Mouse (Mus musculus) neural tube, embryonic 11.5 days (tissue): Measurements from ENCODE around the gene Tm9sf1. TPM values are rescaled to one million over a fixed set of nuclear protein-coding genes. Genes with fewer than 3 reads are reported as not detected.

Experiments
- ATAC-seq: fragments of 200-750 bp; cut with Nextera tagmentation; 2 replicates; pipeline ENCODE4 v1.8.0; 2017; ENCODE audit warnings: moderate number of reproducible peaks, mild to moderate bottlenecking, moderate TSS enrichment, moderate library complexity; ENCODE audit not compliant: insufficient read depth, low FRiP score, low TSS enrichment
- DNase-seq: peaks from one replicate; pipeline ENCODE4 v3.0.0-alpha.2; 2015; ENCODE audit warnings: low spot score
- H3K27ac ChIP-seq: fragments of 300-500 bp; sonication (generic); 2 replicates; pipeline ENCODE4 v1.5.1; 2014; ENCODE audit warnings: low read depth, mild to moderate bottlenecking, low read length
- H3K27me3 ChIP-seq: fragments of 300-500 bp; sonication (generic); 2 replicates; pipeline ENCODE4 v1.6.1; 2014; ENCODE audit warnings: mild to moderate bottlenecking, low read length, mixed read lengths; ENCODE audit not compliant: control insufficient read depth, insufficient read depth
- H3K36me3 ChIP-seq: fragments of 300-500 bp; sonication (generic); 2 replicates; pipeline ENCODE4 v1.6.1; 2014; ENCODE audit warnings: mild to moderate bottlenecking, low read length, moderate library complexity, mixed read lengths; ENCODE audit not compliant: control insufficient read depth, insufficient read depth
- H3K4me1 ChIP-seq: fragments of 300-500 bp; sonication (generic); 2 replicates; pipeline ENCODE4 v1.6.1; 2014; ENCODE audit warnings: low read length, mixed read lengths; ENCODE audit not compliant: control insufficient read depth, insufficient read depth
- H3K4me2 ChIP-seq: fragments of 300-500 bp; sonication (generic); 2 replicates; pipeline ENCODE4 v1.6.1; 2014; ENCODE audit warnings: low read depth, mild to moderate bottlenecking, moderate library complexity
- H3K4me3 ChIP-seq: fragments of 300-500 bp; sonication (generic); 2 replicates; pipeline ENCODE4 v1.5.1; 2014; ENCODE audit warnings: low read depth, low read length
- H3K9ac ChIP-seq: fragments of 300-500 bp; sonication (generic); 2 replicates; pipeline ENCODE4 v1.6.1; 2014; ENCODE audit warnings: mild to moderate bottlenecking, low read length
- H3K9me3 ChIP-seq: fragments of 300-500 bp; sonication (generic); 2 replicates; pipeline ENCODE4 v1.6.1; 2016; ENCODE audit warnings: low read length; ENCODE audit not compliant: control insufficient read depth
- WGBS: fragments of 180-500 bp; shearing (Covaris S2); extraction: QIAGEN DNeasy Blood & Tissue Kit; methylation state at CpG from one replicate; pipeline ENCODE4 v1.1.7; 2014; 5-methylcytosine and 5-hydroxymethylcytosine counted together
- polyA plus RNA-seq: library from polyadenylated mRNA; unstranded; fragments of >200 nt; fragmentation: Nextera tagmentation; extraction: Ambion mirVana; gene quantifications from 2 replicates; pipeline ENCODE4 v1.2.1, GENCODE M21; 2014

Gene Tm9sf1
- polyA plus RNA-seq, 1 experiment from 2014 or later: 65.8 TPM

DNA sequence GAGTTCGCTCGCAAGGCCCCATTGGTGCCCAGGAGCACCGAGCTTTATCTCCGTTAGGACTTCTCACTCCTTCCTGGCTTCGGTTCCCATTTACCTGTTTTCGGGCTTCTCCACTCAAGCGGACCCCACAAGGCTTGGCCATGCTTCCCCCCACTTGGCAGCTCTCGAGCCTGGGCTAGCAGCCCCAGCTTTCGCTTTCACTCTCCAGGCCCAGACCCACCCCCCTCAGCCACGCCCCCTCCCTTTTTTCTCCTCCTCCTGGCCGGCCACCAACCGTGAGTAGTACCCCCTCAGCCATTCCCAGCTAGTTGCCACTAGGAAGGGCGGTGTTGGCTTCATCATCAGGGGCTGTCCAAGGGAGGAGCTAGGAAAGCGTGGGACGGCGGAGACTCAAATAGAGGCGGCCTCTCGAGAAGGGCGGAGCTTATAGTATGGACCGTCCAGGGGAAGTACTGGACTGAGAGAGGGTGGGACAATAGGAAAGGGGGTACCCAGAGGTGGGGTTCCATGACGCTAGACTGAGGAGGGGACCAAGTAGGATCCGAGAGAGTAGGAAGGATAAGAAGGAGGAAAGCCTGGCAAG is 52.8 kb downstream of the Tm9sf1 start, which contains the start of gene Psme2:
Gene Psme2 (minus strand): TSS at position 366 of the 583 bp plus-strand sequence.
- Histone ChIP-seq H3K4me3 (peak within 1 kb of the TSS; percentile 85), H3K9me3 (no peaks in the 10 kb centered on the region), H3K9ac (peak within 1 kb of the TSS; percentile 83), H3K36me3 (peaks cover 7% of the 10 kb centered on the region), H3K4me1 (peaks cover 7% of the 10 kb centered on the region), H3K27ac (peak within 1 kb of the TSS; percentile 86), H3K27me3 (no peaks in the 10 kb centered on the region), H3K4me2 (peak within 1 kb of the TSS; percentile 98)
- ATAC-seq: peak; percentile 96
- DNase-seq: peak; percentile 92
- under 1% methylated on average over 22 of the region's 22 CpGs for WGBS

GRCm38 (mm10) chr14:55589771-55590448 is 53.7 kb downstream of the Tm9sf1 start:
- ATAC-seq: no peak
- no peak overlapping the region for H3K27ac ChIP-seq
- H3K9me3 ChIP-seq: no peaks in the 10 kb centered on the region
- H3K27me3 ChIP-seq: no peaks in the 10 kb centered on the region
- 88% methylated on average over 11 of the region's 11 CpGs for WGBS
- peak overlapping the region; percentile 83 for H3K9ac ChIP-seq
- 0 out of 2 replicates have a peak, but pooled peaks cover 2% of the 10 kb centered on the region for H3K36me3 ChIP-seq
- peaks cover 8% of the 10 kb centered on the region for H3K4me1 ChIP-seq
- peak overlapping the region; percentile 85 for H3K4me3 ChIP-seq
- peak overlapping the region; percentile 98 for H3K4me2 ChIP-seq
- no peak for DNase-seq

- Histone ChIP-seq H3K9ac (no peak overlapping the region), H3K27ac (no peak overlapping the region), H3K9me3 (no peaks in the 10 kb centered on the region), H3K4me3 (no peak overlapping the region), H3K36me3 (no peaks in the 10 kb centered on the region), H3K4me1 (peaks cover 15% of the 10 kb centered on the region), H3K27me3 (no peaks in the 10 kb centered on the region), H3K4me2 (no peak overlapping the region)
- WGBS: 92% methylated on average over 5 of the region's 5 CpGs
- DNase-seq: no peak
- no peak for ATAC-seq
These were observed 54.3 kb downstream of the Tm9sf1 start for GRCm38 (mm10) chr14:55589271-55589670.

- H3K9ac ChIP-seq: no peak overlapping the region
- H3K27ac ChIP-seq: no peak overlapping the region
- no peaks in the 10 kb centered on the region for H3K27me3 ChIP-seq
- WGBS: 81% methylated on average over 2 of the region's 2 CpGs
- H3K9me3 ChIP-seq: no peaks in the 10 kb centered on the region
- no peak overlapping the region for H3K4me2 ChIP-seq
- H3K36me3 ChIP-seq: no peaks in the 10 kb centered on the region
- peaks cover 8% of the 10 kb centered on the region; the same call in 1 of the 2 replicates for H3K4me1 ChIP-seq
- H3K4me3 ChIP-seq: no peak overlapping the region
- no peak for DNase-seq
- ATAC-seq: no peak
These were observed 57.5 kb downstream of the Tm9sf1 start for GRCm38 (mm10) chr14:55586149-55586548.

Other genes starting within 250 kb of the Tm9sf1 start
- 33.2 and 36.5 TPM in 2 replicates for gene Dhrs4, start 165.0 kb downstream of the Tm9sf1 start, polyA plus RNA-seq
- gene Carmil3, start 153.2 kb downstream of the Tm9sf1 start, polyA plus RNA-seq: 9.4 and 9.5 TPM in 2 replicates
- gene Cpne6, start 133.4 kb downstream of the Tm9sf1 start, polyA plus RNA-seq: 0.99 and 1.7 TPM in 2 replicates
- not detected in 2 replicates for gene Nrl, start 118.8 kb downstream of the Tm9sf1 start, polyA plus RNA-seq
- gene Pck2, start 103.5 kb downstream of the Tm9sf1 start, polyA plus RNA-seq: 14.5 and 14.7 TPM in 2 replicates
- gene Dcaf11, start 83.8 kb downstream of the Tm9sf1 start, polyA plus RNA-seq: 84.4 and 85.1 TPM in 2 replicates
- gene A730061H03Rik, start 83.4 kb downstream of the Tm9sf1 start, polyA plus RNA-seq: 0.80 TPM in 1 of 2 replicates, not detected in the other
- gene Fitm1, start 68.2 kb downstream of the Tm9sf1 start, polyA plus RNA-seq: 4.7 and 6.8 TPM in 2 replicates
- 112 and 123 TPM in 2 replicates for gene Psme1, start 65.7 kb downstream of the Tm9sf1 start, polyA plus RNA-seq
- gene Emc9, start 58.5 kb downstream of the Tm9sf1 start, polyA plus RNA-seq: 6.0 and 7.6 TPM in 2 replicates
- 188 and 218 TPM in 2 replicates for gene Psme2, start 52.7 kb downstream of the Tm9sf1 start, polyA plus RNA-seq
- 10.2 and 13.0 TPM in 2 replicates for gene Rnf31, start 52.1 kb downstream of the Tm9sf1 start, polyA plus RNA-seq
- gene Irf9, start 40.2 kb downstream of the Tm9sf1 start, polyA plus RNA-seq: 5.7 and 5.9 TPM in 2 replicates
- 12.0 and 12.4 TPM in 2 replicates for gene Rec8, start 25.8 kb downstream of the Tm9sf1 start, polyA plus RNA-seq
- gene Ipo4, start 7.8 kb downstream of the Tm9sf1 start, polyA plus RNA-seq: 99.2 and 104 TPM in 2 replicates
- 1.0 and 1.6 TPM in 2 replicates for gene Gm49378, start 5.9 kb downstream of the Tm9sf1 start, polyA plus RNA-seq
- gene Tssk4, start 6.4 kb upstream of the Tm9sf1 start, polyA plus RNA-seq: 0.89 and 0.93 TPM in 2 replicates
- gene Mdp1, start 16.7 kb upstream of the Tm9sf1 start, polyA plus RNA-seq: 65.5 and 65.7 TPM in 2 replicates
- 53.1 and 66.7 TPM in 2 replicates for gene Gmpr2, start 28.1 kb upstream of the Tm9sf1 start, polyA plus RNA-seq
- 573 and 583 TPM in 2 replicates for gene Nedd8, start 28.3 kb upstream of the Tm9sf1 start, polyA plus RNA-seq
- 50.7 and 61.2 TPM in 2 replicates for gene Tinf2, start 38.0 kb upstream of the Tm9sf1 start, polyA plus RNA-seq
- gene Tgm1, start 70.1 kb upstream of the Tm9sf1 start, polyA plus RNA-seq: 0.37 and 0.57 TPM in 2 replicates
- gene Rabggta, start 78.5 kb upstream of the Tm9sf1 start, polyA plus RNA-seq: 26.5 and 29.3 TPM in 2 replicates
- 68.6 and 76.8 TPM in 2 replicates for gene Dhrs1, start 101.9 kb upstream of the Tm9sf1 start, polyA plus RNA-seq
- gene Nop9, start 101.9 kb upstream of the Tm9sf1 start, polyA plus RNA-seq: 51.9 and 53.8 TPM in 2 replicates
- gene Cideb, start 114.7 kb upstream of the Tm9sf1 start, polyA plus RNA-seq: 0.32 TPM in 1 of 2 replicates, not detected in the other
- gene Ltb4r2, start 117.6 kb upstream of the Tm9sf1 start, polyA plus RNA-seq: 0.20 and 0.52 TPM in 2 replicates
- gene Ltb4r1, start 122.2 kb upstream of the Tm9sf1 start, polyA plus RNA-seq: 0.18 and 0.27 TPM in 2 replicates
- 8.9 and 9.0 TPM in 2 replicates for gene Adcy4, start 140.3 kb upstream of the Tm9sf1 start, polyA plus RNA-seq
- 14.2 and 16.6 TPM in 2 replicates for gene Ripk3, start 145.1 kb upstream of the Tm9sf1 start, polyA plus RNA-seq
- gene Nfatc4, start 179.3 kb upstream of the Tm9sf1 start, polyA plus RNA-seq: 25.9 and 33.7 TPM in 2 replicates
- 15.1 and 16.0 TPM in 2 replicates for gene Nynrin, start 210.2 kb upstream of the Tm9sf1 start, polyA plus RNA-seq
- gene Cbln3, start 240.6 kb upstream of the Tm9sf1 start, polyA plus RNA-seq: 0.13 and 0.22 TPM in 2 replicates
- 11.8 and 13.0 TPM in 2 replicates for gene Khnyn, start 241.1 kb upstream of the Tm9sf1 start, polyA plus RNA-seq